Mouse (Mus musculus): Measurements from ENCODE around the gene Ctnnb1.
A peak's percentile ranks its signal among the peaks of the same experiment; 100 is the strongest.

Ctnnb1 gene

GRCm38 (mm10) chr9:121000641-121001320 lies 71.8 kb downstream of the Ctnnb1 start:
- peak; percentile 31 to 39 for DNase-seq

GRCm38 (mm10) chr9:121001681-121002540 lies 72.9 kb downstream of the Ctnnb1 start:
- DNase-seq: peak; percentile 77

- no peak for DNase-seq
Observed at GRCm38 (mm10) chr9:121005961-121006360, 76.9 kb downstream of the Ctnnb1 start.
